Mouse (Mus musculus) liver, postnatal 0 days (tissue): ENCODE results near the gene Rpap3. TPM values are rescaled to one million over a fixed set of nuclear protein-coding genes. Genes with fewer than 3 reads are reported as not detected.

Experiments
- ATAC-seq: fragments of 200-750 bp; cut with Nextera tagmentation; 2 replicates; pipeline ENCODE4 v1.8.0; 2017; ENCODE audit warnings: mild to moderate bottlenecking, moderate library complexity
- DNase-seq: peaks from one replicate; pipeline ENCODE4 v3.0.0-alpha.2; 2016
- H3K27ac ChIP-seq: fragments of 300-500 bp; sonication (generic); 2 replicates; pipeline ENCODE4 v1.5.1; 2014; ENCODE audit warnings: antibody characterized with exemption, moderate library complexity, mild to moderate bottlenecking, low read depth
- H3K27me3 ChIP-seq: fragments of 300-500 bp; sonication (generic); 2 replicates; pipeline ENCODE4 v1.6.1; 2014; ENCODE audit warnings: low read length, control low read depth, mixed read lengths; ENCODE audit not compliant: insufficient read depth
- H3K36me3 ChIP-seq: fragments of 300-500 bp; sonication (generic); replicated peaks from 2 replicates; pipeline ENCODE4 v1.6.1; 2014; ENCODE audit warnings: mild to moderate bottlenecking, control low read depth, low read length, moderate library complexity, mixed read lengths; ENCODE audit not compliant: insufficient read depth
- H3K4me1 ChIP-seq: fragments of 300-500 bp; sonication (generic); 2 replicates; pipeline ENCODE4 v1.6.1; 2014; ENCODE audit warnings: antibody characterized with exemption, mild to moderate bottlenecking, control low read depth; ENCODE audit not compliant: insufficient read depth
- H3K4me2 ChIP-seq: fragments of 300-500 bp; sonication (generic); 2 replicates; pipeline ENCODE4 v1.6.1; 2014; ENCODE audit warnings: low read depth, mild to moderate bottlenecking, low read length, moderate library complexity, mixed read lengths
- H3K4me3 ChIP-seq: fragments of 300-500 bp; sonication (generic); 2 replicates; pipeline ENCODE4 v1.5.1; 2014; ENCODE audit warnings: low read depth, low read length
- H3K9ac ChIP-seq: fragments of 300-500 bp; sonication (generic); replicated peaks from 2 replicates; pipeline ENCODE4 v1.6.1; 2014; ENCODE audit warnings: mild to moderate bottlenecking, moderate library complexity
- H3K9me3 ChIP-seq: fragments of 300-500 bp; sonication (generic); 2 replicates; pipeline ENCODE4 v1.6.1; 2016; ENCODE audit warnings: mild to moderate bottlenecking, control low read depth, low read length, mixed read lengths
- CTCF ChIP-seq: sonication (generic); IDR thresholded peaks from 2 replicates; pipeline ENCODE4 v1.5.1; 2016; ENCODE audit warnings: antibody characterized with exemption, low read depth
- EP300 ChIP-seq: IDR thresholded peaks from 2 replicates; pipeline ENCODE4 v1.6.1; 2016; ENCODE audit warnings: antibody characterized with exemption, low read depth, mild to moderate bottlenecking
- WGBS: fragments of 180-500 bp; shearing (Covaris S2); extraction: QIAGEN DNeasy Blood & Tissue Kit; methylation state at CpG from one replicate; pipeline ENCODE4 v1.1.7; 2014; ENCODE audit not compliant: insufficient replicate concordance; 5-methylcytosine and 5-hydroxymethylcytosine counted together
- polyA plus RNA-seq: library from polyadenylated mRNA; unstranded; fragments of >200 nt; fragmentation: Nextera tagmentation; extraction: Ambion mirVana; gene quantifications from 2 replicates; pipeline ENCODE4 v1.2.1, GENCODE M21; 2015

Gene Rpap3
- polyA plus RNA-seq, 1 experiment from 2014 or later, result 6.7 TPM

DNA sequence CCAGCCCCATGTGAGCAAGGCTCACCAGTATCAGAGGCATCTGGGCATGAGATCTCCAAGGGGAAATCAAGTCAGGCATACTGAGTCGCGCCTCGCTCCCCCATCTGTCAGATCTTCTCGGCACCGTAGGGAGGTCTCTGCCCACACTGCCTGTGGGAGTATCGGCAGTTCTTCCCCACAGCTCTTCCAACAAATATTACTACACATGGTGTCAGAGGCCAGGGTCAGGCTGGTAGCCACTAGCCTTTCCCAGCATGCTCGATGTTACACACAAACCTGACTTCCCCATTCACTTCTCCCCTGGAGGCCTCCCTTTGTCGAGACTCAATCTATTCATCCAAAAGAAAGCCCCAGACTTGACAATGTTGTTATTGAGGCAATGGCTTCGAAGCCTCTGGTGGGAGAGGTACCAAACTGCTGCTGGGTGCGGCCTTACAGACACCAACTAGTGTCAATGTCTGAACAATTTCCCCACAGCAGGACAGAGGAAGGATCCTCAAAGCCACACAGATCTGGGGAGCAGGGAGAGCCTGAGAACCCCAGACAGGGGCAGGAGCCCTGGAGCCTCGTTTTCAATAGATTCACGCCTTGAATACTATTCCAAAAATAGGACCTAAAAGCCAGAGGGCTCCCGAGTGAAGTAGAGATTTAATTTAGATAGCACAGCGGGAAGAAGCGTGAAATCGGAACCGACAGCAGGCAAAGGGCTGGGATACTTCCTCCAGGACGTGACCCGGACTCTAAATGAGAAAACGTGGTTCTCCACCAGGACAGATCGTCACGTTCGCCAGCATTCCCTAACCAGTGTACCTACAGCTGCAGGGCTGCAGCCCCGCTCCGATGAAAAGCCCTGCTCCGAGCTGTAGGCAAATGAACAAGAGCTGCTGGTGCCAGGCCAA lies 47.5 kb downstream of the Rpap3 start:
- Histone ChIP-seq H3K9ac (no peak overlapping the region), H3K4me1 (no peaks in the 10 kb centered on the region), H3K4me3 (no peak overlapping the region), H3K36me3 (no peaks in the 10 kb centered on the region), H3K27me3 (no peaks in the 10 kb centered on the region), H3K4me2 (no peak overlapping the region), H3K27ac (no peak overlapping the region), H3K9me3 (no peaks in the 10 kb centered on the region)
- DNase-seq (no peak), ATAC-seq (no peak)
- TF ChIP-seq EP300 (no peak), CTCF (no peak)
- WGBS, result 71% methylated on average over 26 of the region's 26 CpGs

DNA sequence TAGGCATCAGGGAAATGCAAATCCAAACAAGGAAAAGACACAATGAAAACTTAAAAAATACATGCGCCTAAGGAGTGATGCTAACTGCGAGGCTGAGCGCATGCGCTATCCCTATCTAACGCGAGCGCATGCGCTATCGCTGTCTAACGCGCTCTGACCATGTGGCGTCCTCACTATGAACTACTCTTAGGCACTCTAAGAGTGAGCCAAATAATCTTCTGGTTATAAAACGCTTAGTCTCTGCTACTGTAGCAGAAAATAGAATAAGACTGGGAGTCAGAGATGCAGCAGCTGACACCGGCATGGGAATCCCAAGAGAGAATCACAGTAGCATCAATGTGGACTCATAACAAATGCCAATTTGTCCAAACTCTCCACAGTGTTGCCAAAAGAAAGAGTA lies 48.2 kb downstream of the Rpap3 start:
- WGBS, result 91% methylated on average over 14 of the region's 14 CpGs
- H3K4me2 ChIP-seq, result no peak overlapping the region
- TF ChIP-seq EP300, result no peak
- TF ChIP-seq CTCF, result no peak
- DNase-seq (no peak), ATAC-seq (no peak)
- no peaks in the 10 kb centered on the region for H3K36me3 ChIP-seq
- H3K4me3 ChIP-seq, result no peak overlapping the region
- no peaks in the 10 kb centered on the region for H3K4me1 ChIP-seq
- no peak overlapping the region for H3K9ac ChIP-seq
- H3K27ac ChIP-seq, result no peak overlapping the region
- no peaks in the 10 kb centered on the region for H3K9me3 ChIP-seq
- H3K27me3 ChIP-seq, result no peaks in the 10 kb centered on the region

DNA sequence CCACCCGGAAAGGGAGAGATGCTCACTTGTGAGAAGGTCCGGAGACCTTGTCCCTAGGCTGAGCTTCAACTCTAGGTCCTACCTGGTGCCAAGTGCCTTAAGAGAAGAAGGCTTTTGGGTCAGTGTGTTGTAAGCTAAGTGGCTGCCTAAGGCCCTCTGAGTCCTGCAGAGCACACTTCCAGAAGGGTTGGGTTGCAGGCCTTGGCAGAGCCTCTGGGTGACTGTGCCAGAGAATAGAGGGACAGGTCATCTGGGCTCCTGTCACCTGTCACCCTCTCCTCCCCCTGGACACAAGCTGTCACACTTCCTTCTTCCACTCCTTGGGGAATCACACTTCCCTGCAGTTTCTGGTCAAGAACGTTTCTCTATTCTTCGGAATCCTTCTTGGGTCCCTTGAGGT lies 55.9 kb downstream of the Rpap3 start:
- Histone ChIP-seq H3K36me3 (no peaks in the 10 kb centered on the region), H3K4me2 (no peak overlapping the region), H3K9me3 (peaks cover 4% of the 10 kb centered on the region), H3K27ac (no peak overlapping the region), H3K4me3 (no peak overlapping the region), H3K4me1 (no peaks in the 10 kb centered on the region), H3K27me3 (no peaks in the 10 kb centered on the region), H3K9ac (no peak overlapping the region)
- no peak for DNase-seq
- 74% methylated on average over 4 of the region's 4 CpGs for WGBS
- no peak for ATAC-seq
- no peak for TF ChIP-seq EP300
- no peak for TF ChIP-seq CTCF

GRCm38 (mm10) chr15:97648176-97648575 lies 57.4 kb downstream of the Rpap3 start:
- H3K36me3 ChIP-seq, result no peaks in the 10 kb centered on the region
- H3K9ac ChIP-seq, result no peak overlapping the region
- no peak overlapping the region for H3K27ac ChIP-seq
- 85% methylated on average over 18 of the region's 18 CpGs for WGBS
- no peak overlapping the region for H3K4me3 ChIP-seq
- no peaks in the 10 kb centered on the region for H3K27me3 ChIP-seq
- H3K9me3 ChIP-seq, result peaks cover 7% of the 10 kb centered on the region
- no peak for ATAC-seq
- no peak overlapping the region for H3K4me2 ChIP-seq
- no peak for DNase-seq
- no peak for TF ChIP-seq EP300
- TF ChIP-seq CTCF, result no peak
- H3K4me1 ChIP-seq, result no peaks in the 10 kb centered on the region

DNA sequence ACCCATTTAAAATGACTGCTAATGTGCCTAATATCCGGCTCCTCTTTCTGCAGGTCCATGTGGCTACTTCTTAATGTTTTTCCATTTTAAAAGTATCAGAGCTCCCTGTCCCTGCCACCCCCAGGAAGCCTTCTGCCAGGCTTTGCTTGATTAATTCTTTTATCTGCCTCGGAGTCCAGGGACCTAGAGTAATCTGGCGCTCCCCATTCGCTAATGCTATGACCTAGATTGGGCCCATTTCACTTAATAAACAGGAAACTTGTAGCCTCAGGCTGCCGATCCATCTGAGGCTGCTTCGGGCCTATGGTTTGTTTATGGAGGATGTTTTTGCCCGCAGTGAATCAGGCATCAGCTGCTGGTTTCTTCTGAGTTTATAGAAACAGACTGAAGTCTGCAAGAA lies 59.2 kb downstream of the Rpap3 start:
- Histone ChIP-seq H3K4me2 (no peak overlapping the region), H3K27ac (no peak overlapping the region), H3K4me1 (no peaks in the 10 kb centered on the region), H3K36me3 (no peaks in the 10 kb centered on the region), H3K4me3 (no peak overlapping the region), H3K9ac (no peak overlapping the region), H3K9me3 (peaks cover 7% of the 10 kb centered on the region), H3K27me3 (no peaks in the 10 kb centered on the region)
- ATAC-seq (no peak), DNase-seq (no peak)
- no peak for TF ChIP-seq CTCF
- no peak for TF ChIP-seq EP300
- 48% methylated on average over 7 of the region's 7 CpGs for WGBS

DNA sequence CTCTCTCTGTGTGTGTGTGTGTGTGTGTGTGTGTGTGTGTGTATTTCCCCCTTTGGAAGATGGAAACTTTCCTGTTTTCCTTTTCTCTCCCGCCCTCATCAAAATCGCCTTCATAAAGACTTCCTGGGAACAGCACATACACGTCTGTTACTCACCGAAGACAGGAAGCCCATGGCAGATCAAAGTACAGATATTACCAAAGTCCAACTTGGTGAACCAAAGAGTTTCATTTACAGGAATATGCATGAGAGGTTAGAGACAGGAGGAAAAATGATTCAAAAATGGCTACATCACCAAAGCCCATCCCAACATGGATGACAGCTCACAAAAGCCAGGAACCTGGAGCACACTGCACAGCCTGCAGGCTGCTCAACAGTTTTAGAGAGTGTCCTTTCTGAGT lies 61.6 kb downstream of the Rpap3 start:
- no peak overlapping the region for H3K4me3 ChIP-seq
- no peaks in the 10 kb centered on the region for H3K36me3 ChIP-seq
- H3K4me2 ChIP-seq, result no peak overlapping the region
- TF ChIP-seq EP300, result no peak
- TF ChIP-seq CTCF, result no peak
- H3K27me3 ChIP-seq, result no peaks in the 10 kb centered on the region
- no peak for DNase-seq
- no peak overlapping the region for H3K27ac ChIP-seq
- no peak for ATAC-seq
- no peak overlapping the region for H3K9ac ChIP-seq
- H3K4me1 ChIP-seq, result no peaks in the 10 kb centered on the region
- 70% methylated on average over 4 of the region's 4 CpGs for WGBS
- peaks cover 10% of the 10 kb centered on the region for H3K9me3 ChIP-seq

Other genes with a start within 250 kb of the Rpap3 start
- 0.66 and 0.82 TPM in 2 replicates for gene Endou, start 25.5 kb upstream of the Rpap3 start, polyA plus RNA-seq
- gene Rapgef3, start 62.1 kb upstream of the Rpap3 start, polyA plus RNA-seq, result 1.5 and 1.9 TPM in 2 replicates
- gene Slc48a1, start 72.7 kb upstream of the Rpap3 start, polyA plus RNA-seq, result 59.0 and 61.1 TPM in 2 replicates
- gene Hdac7, start 138.7 kb upstream of the Rpap3 start, polyA plus RNA-seq, result 5.3 TPM in 2 replicates
- 0.07 and 0.25 TPM in 2 replicates for gene Vdr, start 204.8 kb upstream of the Rpap3 start, polyA plus RNA-seq